Mouse (Mus musculus) ES-E14 (cell line): ENCODE data around the gene Ackr2. TPM values are rescaled to one million over a fixed set of nuclear protein-coding genes. Genes with fewer than 3 reads are reported as not detected.
A peak's percentile ranks its signal among the peaks of the same experiment; 100 is the strongest.

Source experiments
- DNase-seq: peaks from one replicate; pipeline ENCODE4 v3.0.0-alpha.2; 2013; ENCODE audit warnings: low read depth, low spot score
- H3K27ac ChIP-seq: 2 replicates; pipeline ENCODE4 v1.5.1; 2012; ENCODE audit warnings: low read depth, mild to moderate bottlenecking, low read length, moderate library complexity, mixed read lengths; ENCODE audit not compliant: poor library complexity, insufficient read depth, severe bottlenecking
- H3K36me3 ChIP-seq: 2 replicates; pipeline ENCODE4 v1.6.1; 2012; ENCODE audit warnings: mild to moderate bottlenecking, low read length, moderate library complexity, mixed read lengths; ENCODE audit not compliant: control insufficient read depth, poor library complexity, insufficient read depth, severe bottlenecking
- H3K4me1 ChIP-seq, 2 experiments: fragments of 150-350 bp in 1 of 2; sonication (generic) in 1 of 2; 2 replicates each; pipeline ENCODE4 v1.6.1; 2012; ENCODE audit warnings: low read length in 2 of 2, mild to moderate bottlenecking in 1 of 2, mixed read lengths in 1 of 2; ENCODE audit not compliant: control insufficient read depth in 2 of 2, insufficient read depth in 2 of 2, poor library complexity in 1 of 2
- H3K4me3 ChIP-seq, 2 experiments: fragments of 150-350 bp in 1 of 2; sonication (generic) in 1 of 2; 2 replicates each; pipeline ENCODE4 v1.5.1; 2012; ENCODE audit warnings: low read length in 2 of 2, low read depth in 1 of 2, mild to moderate bottlenecking in 1 of 2, mixed read lengths in 1 of 2; ENCODE audit not compliant: insufficient read depth in 1 of 2, poor library complexity in 1 of 2, severe bottlenecking in 1 of 2
- H3K9ac ChIP-seq: 2 replicates; pipeline ENCODE4 v1.6.1; 2012; ENCODE audit warnings: low read depth, mild to moderate bottlenecking, low read length, mixed read lengths; ENCODE audit not compliant: poor library complexity, insufficient read depth, severe bottlenecking
- H3K9me3 ChIP-seq: fragments of 150-350 bp; sonication (generic); 2 replicates; pipeline ENCODE4 v1.6.1; 2012; ENCODE audit warnings: low read depth, mild to moderate bottlenecking, low read length; ENCODE audit not compliant: control insufficient read depth, insufficient read depth
- CHD2 ChIP-seq: IDR thresholded peaks from 2 replicates; pipeline ENCODE4 v1.6.1; 2014; ENCODE audit warnings: mild to moderate bottlenecking, low read depth, low read length, inconsistent platforms
- HCFC1 ChIP-seq: IDR thresholded peaks from 2 replicates; pipeline ENCODE4 v1.6.1; 2012; ENCODE audit warnings: low read length, inconsistent platforms, borderline replicate concordance; ENCODE audit not compliant: insufficient read depth
- MAFK ChIP-seq: IDR thresholded peaks from 2 replicates; pipeline ENCODE4 v1.6.1; 2014; ENCODE audit warnings: mild to moderate bottlenecking, low read depth, low read length, inconsistent platforms; ENCODE audit not compliant: insufficient read depth
- ZC3H11A ChIP-seq: IDR thresholded peaks from 2 replicates; pipeline ENCODE4 v1.6.1; 2012; ENCODE audit warnings: low read depth, mild to moderate bottlenecking, inconsistent platforms, low read length, borderline replicate concordance
- ZNF384 ChIP-seq: IDR thresholded peaks from 2 replicates; pipeline ENCODE4 v1.6.1; 2012; ENCODE audit warnings: low read depth, low read length, inconsistent platforms
- in situ Hi-C, 2 experiments: fragments of 600-800 bp; cut with MboI; formaldehyde crosslinking; loops; one replicate each; pipeline ENCODE4 v1.15.1; 2025; ENCODE audit warnings: low sequenced_read_pairs in 2 of 2, inconsistent platforms in 1 of 2; ENCODE audit not compliant: unreplicated experiment in 2 of 2
- total RNA-seq: library from RNA; depleted of rRNA; stranded (reverse); fragments of 300-350 nt; gene quantifications from 2 replicates; pipeline ENCODE4 v1.2.3, GENCODE M21; 2012

Ackr2 gene
- total RNA-seq, 1 experiment: 0.22 TPM

- peaks cover 0 to 8% of the 10 kb centered on the region in 2 experiments; a peak in 2 of 4 replicates for H3K4me1 ChIP-seq
- DNase-seq: no peak
- H3K4me3 ChIP-seq: no peak overlapping the region
- in situ Hi-C loops: no loop called here
- H3K36me3 ChIP-seq: no peaks in the 10 kb centered on the region
- no peaks in the 10 kb centered on the region for H3K9me3 ChIP-seq
- no peak overlapping the region for H3K27ac ChIP-seq
- H3K9ac ChIP-seq: no peak overlapping the region
- TF ChIP-seq CHD2 (no peak), ZNF384 (no peak), MAFK (no peak), HCFC1 (no peak), ZC3H11A (no peak)
Measured at GRCm38 (mm10) chr9:121915056-121915455, 16.9 kb downstream of the Ackr2 start.

- DNase-seq: no peak
- H3K9ac ChIP-seq: no peak within 1 kb of the TSS
- no peaks in the 10 kb centered on the region for H3K36me3 ChIP-seq
- no peaks in the 10 kb centered on the region for H3K9me3 ChIP-seq
- H3K4me1 ChIP-seq: peaks cover 0 to 10% of the 10 kb centered on the region in 2 experiments; a peak in 2 of 4 replicates
- TF ChIP-seq CHD2 (no peak), HCFC1 (no peak), ZNF384 (no peak), MAFK (no peak), ZC3H11A (no peak)
- in situ Hi-C loops: no loop called here
- H3K4me3 ChIP-seq: no peak within 1 kb of the TSS
- H3K27ac ChIP-seq: no peak within 1 kb of the TSS
Measured at GRCm38 (mm10) chr9:121916102-121916501, 17.9 kb downstream of the Ackr2 start, which contains the start of gene Cyp8b1. Cyp8b1 (minus strand) TSS chr9:121916305.

- Histone ChIP-seq H3K27ac (no peak overlapping the region), H3K4me3 (no peak overlapping the region), H3K9me3 (no peaks in the 10 kb centered on the region), H3K9ac (no peak overlapping the region), H3K4me1 (peaks cover 0 to 10% of the 10 kb centered on the region in 2 experiments; a peak in 2 of 4 replicates), H3K36me3 (no peaks in the 10 kb centered on the region)
- TF ChIP-seq CHD2 (no peak), MAFK (no peak), HCFC1 (no peak), ZNF384 (no peak), ZC3H11A (no peak)
- in situ Hi-C loops: no loop called here
- peak; percentile 41 for DNase-seq
Measured at GRCm38 (mm10) chr9:121919027-121919501, 20.9 kb downstream of the Ackr2 start.

- Histone ChIP-seq H3K4me1 (peaks cover 0 to 7% of the 10 kb centered on the region in 2 experiments; a peak in 2 of 4 replicates), H3K4me3 (no peak overlapping the region), H3K9ac (no peak overlapping the region), H3K9me3 (no peaks in the 10 kb centered on the region), H3K36me3 (no peaks in the 10 kb centered on the region), H3K27ac (no peak overlapping the region)
- in situ Hi-C loops: no loop called here
- DNase-seq: no peak
- no peak for TF ChIP-seq HCFC1
- no peak for TF ChIP-seq ZC3H11A
- no peak for TF ChIP-seq CHD2
- TF ChIP-seq MAFK: no peak
- TF ChIP-seq ZNF384: no peak
Measured at GRCm38 (mm10) chr9:121923443-121923842, 25.3 kb downstream of the Ackr2 start.

- Histone ChIP-seq H3K36me3 (no peaks in the 10 kb centered on the region), H3K27ac (no peak overlapping the region), H3K9ac (no peak overlapping the region), H3K9me3 (no peaks in the 10 kb centered on the region), H3K4me1 (peaks cover 0 to 5% of the 10 kb centered on the region in 2 experiments; a peak in 2 of 4 replicates), H3K4me3 (no peak overlapping the region)
- in situ Hi-C loops: no loop called here
- no peak for DNase-seq
- no peak for TF ChIP-seq CHD2
- no peak for TF ChIP-seq HCFC1
- TF ChIP-seq ZC3H11A: no peak
- TF ChIP-seq MAFK: no peak
- no peak for TF ChIP-seq ZNF384
Measured at GRCm38 (mm10) chr9:121923906-121924305, 25.8 kb downstream of the Ackr2 start.
